Mouse (Mus musculus) small intestine, adult 2 months (tissue): ENCODE results near the gene Tnfrsf22. TPM values are rescaled to one million over a fixed set of nuclear protein-coding genes. Genes with fewer than 3 reads are reported as not detected.

Experiments used
- H3K27ac ChIP-seq: fragments of 200-500 bp; 2 replicates; pipeline ENCODE4 v1.5.1; 2012; ENCODE audit warnings: low read depth, low read length, control low read depth, inconsistent platforms; ENCODE audit not compliant: insufficient read depth
- H3K27me3 ChIP-seq: fragments of 200-500 bp; 2 replicates; pipeline ENCODE4 v1.6.1; 2012; ENCODE audit warnings: mild to moderate bottlenecking, moderate library complexity, low read length, inconsistent platforms; ENCODE audit not compliant: control insufficient read depth, insufficient read depth
- H3K36me3 ChIP-seq: fragments of 200-500 bp; 2 replicates; pipeline ENCODE4 v1.6.1; 2012; ENCODE audit warnings: mild to moderate bottlenecking, low read length, control low read depth, inconsistent platforms; ENCODE audit not compliant: control insufficient read depth, insufficient read depth
- H3K4me1 ChIP-seq: fragments of 200-500 bp; 2 replicates; pipeline ENCODE4 v1.6.1; 2012; ENCODE audit warnings: low read length, inconsistent platforms, mixed read lengths; ENCODE audit not compliant: control insufficient read depth, insufficient read depth, insufficient read length
- H3K4me3 ChIP-seq: fragments of 200-500 bp; 2 replicates; pipeline ENCODE4 v1.5.1; 2012; ENCODE audit warnings: low read depth, mild to moderate bottlenecking, control low read depth, inconsistent platforms, low read length, moderate library complexity
- CTCF ChIP-seq: fragments of 200-500 bp; IDR thresholded peaks from 2 replicates; pipeline ENCODE4 v1.5.1; 2012; ENCODE audit warnings: low read depth, mild to moderate bottlenecking, control low read depth, inconsistent platforms, low read length, moderate library complexity, mixed read lengths; ENCODE audit not compliant: insufficient replicate concordance, insufficient read length; ENCODE audit errors: extremely low read depth
- POLR2A ChIP-seq: fragments of 200-500 bp; IDR thresholded peaks from 2 replicates; pipeline ENCODE4 v1.6.1; 2012; ENCODE audit warnings: low read depth, mild to moderate bottlenecking, control low read depth, inconsistent platforms, low read length, moderate library complexity
- WGBS: fragments of 180-500 bp; shearing (Covaris S2); methylation state at CpG from one replicate; pipeline ENCODE4 v1.1.7; 2018; 5-methylcytosine and 5-hydroxymethylcytosine counted together
- polyA plus RNA-seq: library from polyadenylated mRNA; depleted of rRNA; stranded (reverse); fragments of >200 nt; gene quantifications from 2 replicates; pipeline ENCODE4 v1.2.3, GENCODE M21; 2012

Tnfrsf22 gene
- polyA plus RNA-seq, 1 experiment: 1.4 TPM

GRCm38 (mm10) chr7:143629501-143629900, 20.0 kb downstream of the Tnfrsf22 start:
- Histone ChIP-seq H3K27me3 (no peaks in the 10 kb centered on the region; the same call in 1 of the 2 replicates), H3K36me3 (no peaks in the 10 kb centered on the region), H3K27ac (no peak overlapping the region), H3K4me3 (no peak overlapping the region), H3K4me1 (no peaks in the 10 kb centered on the region)
- TF ChIP-seq POLR2A (no peak), CTCF (no peak)
- 0% methylated on average over 1 of the region's 1 CpGs for WGBS

GRCm38 (mm10) chr7:143628540-143628939, 20.9 kb downstream of the Tnfrsf22 start, which contains the start of gene Tnfrsf26:
Tnfrsf26 (minus strand) TSS chr7:143628722.
- peak within 1 kb of the TSS; percentile 69 for H3K27ac ChIP-seq
- no peak for TF ChIP-seq CTCF
- TF ChIP-seq POLR2A: no peak
- WGBS: 79% methylated on average over 1 of the region's 1 CpGs
- peak within 1 kb of the TSS; percentile 40; the same call in 1 of the 2 replicates for H3K4me3 ChIP-seq
- H3K4me1 ChIP-seq: no peaks in the 10 kb centered on the region
- no peaks in the 10 kb centered on the region; the same call in 1 of the 2 replicates for H3K27me3 ChIP-seq
- no peaks in the 10 kb centered on the region for H3K36me3 ChIP-seq

GRCm38 (mm10) chr7:143627555-143628286, 21.7 kb downstream of the Tnfrsf22 start:
- TF ChIP-seq CTCF: no peak
- TF ChIP-seq POLR2A: no peak
- no peaks in the 10 kb centered on the region for H3K36me3 ChIP-seq
- H3K4me3 ChIP-seq: peak overlapping the region; percentile 40; the same call in 1 of the 2 replicates
- no peaks in the 10 kb centered on the region for H3K4me1 ChIP-seq
- 53% methylated on average over 10 of the region's 10 CpGs for WGBS
- H3K27me3 ChIP-seq: no peaks in the 10 kb centered on the region; the same call in 1 of the 2 replicates
- peak overlapping the region; percentile 69 for H3K27ac ChIP-seq

- H3K36me3 ChIP-seq: no peaks in the 10 kb centered on the region
- TF ChIP-seq CTCF (no peak), POLR2A (no peak)
- H3K27me3 ChIP-seq: no peaks in the 10 kb centered on the region
- H3K4me3 ChIP-seq: no peak overlapping the region
- 65% methylated on average over 2 of the region's 2 CpGs for WGBS
- H3K4me1 ChIP-seq: no peaks in the 10 kb centered on the region
- no peak overlapping the region for H3K27ac ChIP-seq
Measured at GRCm38 (mm10) chr7:143626178-143626577, 23.3 kb downstream of the Tnfrsf22 start.

- no peaks in the 10 kb centered on the region for H3K4me1 ChIP-seq
- H3K27ac ChIP-seq: no peak overlapping the region
- H3K4me3 ChIP-seq: no peak overlapping the region
- H3K36me3 ChIP-seq: no peaks in the 10 kb centered on the region
- WGBS: 59% methylated on average over 5 of the region's 5 CpGs
- TF ChIP-seq POLR2A: no peak
- TF ChIP-seq CTCF: no peak
- H3K27me3 ChIP-seq: no peaks in the 10 kb centered on the region
Measured at GRCm38 (mm10) chr7:143625151-143625550, 24.3 kb downstream of the Tnfrsf22 start.

- H3K36me3 ChIP-seq: no peaks in the 10 kb centered on the region
- H3K27ac ChIP-seq: no peak overlapping the region
- H3K4me1 ChIP-seq: no peaks in the 10 kb centered on the region
- no peak overlapping the region for H3K4me3 ChIP-seq
- TF ChIP-seq CTCF (no peak), POLR2A (no peak)
- no peaks in the 10 kb centered on the region for H3K27me3 ChIP-seq
- WGBS: 63% methylated on average over 3 of the region's 3 CpGs
Measured at GRCm38 (mm10) chr7:143624561-143624960, 24.9 kb downstream of the Tnfrsf22 start.

- Histone ChIP-seq H3K4me1 (no peaks in the 10 kb centered on the region), H3K36me3 (no peaks in the 10 kb centered on the region), H3K27ac (no peak overlapping the region), H3K4me3 (no peak overlapping the region), H3K27me3 (no peaks in the 10 kb centered on the region)
- no peak for TF ChIP-seq POLR2A
- no peak for TF ChIP-seq CTCF
- WGBS: 19% methylated on average over 1 of the region's 1 CpGs
Measured at GRCm38 (mm10) chr7:143620951-143621350, 28.5 kb downstream of the Tnfrsf22 start.
